Comparison of ENCODE assay signal across 25 mouse cellular contexts in genomic region chr14:48530629-48531028, GRCm38 (mm10).
DNase-seq lines count a peak whose midpoint lies in the region; ATAC-seq and TF ChIP-seq lines count a peak whose summit lies in the region.
"Had no signal": no experiment of that assay in that cellular context is flagged by ENCODE, and none has a peak within 500 bp of the region (broad histone marks: within the 10 kb centered on the region; RNA-seq: fewer than 3 reads in every experiment).

No protein-coding gene starts in this region.

- no peak overlapping the region for H3K4me2 ChIP-seq in forebrain, embryonic 11.5 days (ENCODE audit: low read depth, low read length, severe bottlenecking)
- no peak overlapping the region for H3K4me2 ChIP-seq in forebrain, embryonic 13.5 days
- H3K4me2 ChIP-seq in kidney, embryonic 15.5 days, result no peak overlapping the region
- H3K4me2 ChIP-seq in kidney, postnatal 0 days (ENCODE audit: low read length), result no peak overlapping the region
- H3K4me2 ChIP-seq: embryonic facial prominence, embryonic 12.5 days; forebrain, embryonic 12.5 days; forebrain, embryonic 15.5 days had no signal

- WGBS in forebrain, embryonic 11.5 days, result 76% methylated on average over 10 of the region's 10 CpGs
- WGBS in forebrain, embryonic 13.5 days, result 81% methylated on average over 10 of the region's 10 CpGs
- WGBS in kidney, embryonic 15.5 days, result 23% methylated on average over 10 of the region's 10 CpGs
- WGBS in kidney, adult 2 months, result 23% methylated on average over 10 of the region's 10 CpGs
- 18% methylated on average over 10 of the region's 10 CpGs for WGBS in kidney, postnatal 0 days

- no peaks in the 10 kb centered on the region for H3K4me1 ChIP-seq in forebrain, embryonic 11.5 days (replicated peaks; ENCODE audit: control insufficient read depth, insufficient read depth, low read length)
- H3K4me1 ChIP-seq in forebrain, embryonic 13.5 days, result no peaks in the 10 kb centered on the region
- H3K4me1 ChIP-seq in kidney, embryonic 15.5 days, result no peaks in the 10 kb centered on the region
- no peaks in the 10 kb centered on the region for H3K4me1 ChIP-seq in kidney, adult 2 months (ENCODE audit: control insufficient read depth, insufficient read depth, low read length)
- no peaks in the 10 kb centered on the region for H3K4me1 ChIP-seq in kidney, postnatal 0 days (replicated peaks; ENCODE audit: insufficient read depth, low read length)
- H3K4me1 ChIP-seq: embryonic facial prominence, embryonic 10.5 days; embryonic facial prominence, embryonic 12.5 days; forebrain, embryonic 12.5 days; forebrain, embryonic 15.5 days had no signal

- no peaks in the 10 kb centered on the region for H3K36me3 ChIP-seq in forebrain, embryonic 11.5 days (ENCODE audit: control insufficient read depth, insufficient read depth, low read length)
- no peaks in the 10 kb centered on the region for H3K36me3 ChIP-seq in forebrain, embryonic 13.5 days (ENCODE audit: poor library complexity, severe bottlenecking)
- H3K36me3 ChIP-seq in kidney, embryonic 15.5 days, result no peaks in the 10 kb centered on the region
- no peaks in the 10 kb centered on the region for H3K36me3 ChIP-seq in kidney, adult 2 months (ENCODE audit: control insufficient read depth, insufficient read depth, low read length)
- no peaks in the 10 kb centered on the region for H3K36me3 ChIP-seq in kidney, postnatal 0 days (ENCODE audit: insufficient read depth, low read length)
- H3K36me3 ChIP-seq: embryonic facial prominence, embryonic 10.5 days; embryonic facial prominence, embryonic 12.5 days; forebrain, embryonic 12.5 days; forebrain, embryonic 15.5 days; G1E had no signal

- H3K27ac ChIP-seq in forebrain, embryonic 11.5 days (ENCODE audit: low read depth, low read length), result no peak overlapping the region
- H3K27ac ChIP-seq in forebrain, embryonic 13.5 days, result no peak overlapping the region
- H3K27ac ChIP-seq in kidney, embryonic 15.5 days, result no peak overlapping the region
- H3K27ac ChIP-seq in kidney, adult 2 months (ENCODE audit: insufficient read depth, low read depth, low read length), result no peak overlapping the region
- no peak overlapping the region for H3K27ac ChIP-seq in kidney, postnatal 0 days
- H3K27ac ChIP-seq: embryonic facial prominence, embryonic 10.5 days; embryonic facial prominence, embryonic 12.5 days; forebrain, embryonic 12.5 days; forebrain, embryonic 15.5 days had no signal

- no peak overlapping the region for H3K4me3 ChIP-seq in forebrain, embryonic 11.5 days (ENCODE audit: low read depth, low read length)
- H3K4me3 ChIP-seq in forebrain, embryonic 13.5 days, result no peak overlapping the region
- no peak overlapping the region for H3K4me3 ChIP-seq in kidney, embryonic 15.5 days (replicated peaks)
- H3K4me3 ChIP-seq in kidney, adult 2 months (ENCODE audit: insufficient read depth, low read depth, low read length), result no peak overlapping the region
- no peak overlapping the region for H3K4me3 ChIP-seq in kidney, postnatal 0 days (replicated peaks; ENCODE audit: low read depth, low read length)
- H3K4me3 ChIP-seq: embryonic facial prominence, embryonic 10.5 days; embryonic facial prominence, embryonic 12.5 days; forebrain, embryonic 12.5 days; forebrain, embryonic 15.5 days had no signal

- no peak for TF ChIP-seq POLR2A in kidney, adult 2 months (IDR thresholded peaks at IDR 0.05; ENCODE audit: low read depth, low read length)

- peak; percentile 32 for DNase-seq in forebrain, embryonic 11.5 days (ENCODE audit: low spot score)
- DNase-seq in kidney, adult 2 months, result no peak
- peak; percentile 76 for DNase-seq in kidney, postnatal 0 days (ENCODE audit: low spot score)
- DNase-seq in kidney, postnatal 4 days, result no peak
- DNase-seq: adrenal gland, adult 8-10 months; adrenal gland, postnatal 14 days; adrenal gland, postnatal 36 days; B cell, adult 2 months; cerebellum, adult 11-12 months; cerebellum, adult 2 months; cerebellum, adult 9-10 months; cerebellum, postnatal 10 days; cerebellum, postnatal 25 days; forebrain, postnatal 0 days had no signal

- ATAC-seq in forebrain, embryonic 11.5 days (replicated peaks; ENCODE audit: low FRiP score), result no peak
- ATAC-seq in forebrain, embryonic 13.5 days, result no peak
- ATAC-seq in kidney, embryonic 15.5 days (replicated peaks; ENCODE audit: low FRiP score), result peak; percentile 71
- peak; percentile 82 for ATAC-seq in kidney, postnatal 0 days (replicated peaks; ENCODE audit: low FRiP score, low read depth)
- ATAC-seq: activated CD4-positive, CD25-positive, alpha-beta regulatory T cell, adult 4 months; CD4-positive, CD25-positive, alpha-beta regulatory T cell, adult 4 months; forebrain, embryonic 15.5 days; forebrain, postnatal 0 days; Patski had no signal

- no peaks in the 10 kb centered on the region for H3K9me3 ChIP-seq in forebrain, embryonic 11.5 days (ENCODE audit: control insufficient read depth, low read length)
- H3K9me3 ChIP-seq in forebrain, embryonic 13.5 days (replicated peaks), result no peaks in the 10 kb centered on the region
- H3K9me3 ChIP-seq in kidney, embryonic 15.5 days (replicated peaks), result no peaks in the 10 kb centered on the region
- H3K9me3 ChIP-seq in kidney, postnatal 0 days (replicated peaks; ENCODE audit: low read length), result no peaks in the 10 kb centered on the region
- H3K9me3 ChIP-seq: embryonic facial prominence, embryonic 10.5 days; embryonic facial prominence, embryonic 12.5 days; forebrain, embryonic 12.5 days; forebrain, embryonic 15.5 days; G1E had no signal

- no peak for TF ChIP-seq CTCF in kidney, adult 2 months (conservative IDR thresholded peaks at IDR 0.05; ENCODE audit: insufficient read depth, insufficient read length, low read depth, low read length)
- TF ChIP-seq CTCF in kidney, postnatal 0 days (IDR thresholded peaks at IDR 0.05; ENCODE audit: low read depth), result no peak

- no peak overlapping the region for H3K9ac ChIP-seq in forebrain, embryonic 11.5 days (ENCODE audit: low read length)
- no peak overlapping the region for H3K9ac ChIP-seq in forebrain, embryonic 13.5 days
- H3K9ac ChIP-seq in kidney, embryonic 15.5 days, result no peak overlapping the region
- H3K9ac ChIP-seq in kidney, postnatal 0 days (ENCODE audit: low read depth, low read length), result no peak overlapping the region
- H3K9ac ChIP-seq: embryonic facial prominence, embryonic 12.5 days; forebrain, embryonic 12.5 days; forebrain, embryonic 15.5 days; forebrain, postnatal 0 days had no signal

- H3K27me3 ChIP-seq in forebrain, embryonic 11.5 days (ENCODE audit: control insufficient read depth, insufficient read depth, low read length), result no peaks in the 10 kb centered on the region; the same call in 1 of the 2 replicates
- peaks cover 21% of the 10 kb centered on the region for H3K27me3 ChIP-seq in forebrain, embryonic 13.5 days
- peaks cover 9% of the 10 kb centered on the region; the same call in 1 of the 2 replicates for H3K27me3 ChIP-seq in kidney, embryonic 15.5 days
- H3K27me3 ChIP-seq in kidney, adult 2 months (replicated peaks; ENCODE audit: control insufficient read depth, insufficient read depth, low read length), result no peaks in the 10 kb centered on the region
- no peaks in the 10 kb centered on the region for H3K27me3 ChIP-seq in kidney, postnatal 0 days (ENCODE audit: insufficient read depth, low read length)
- H3K27me3 ChIP-seq: CH12.LX; embryonic facial prominence, embryonic 12.5 days; forebrain, embryonic 15.5 days had no signal

Comparison
In these comparisons a context has a peak if more than half of its experiments do, and no peak if none do; other contexts are left out.
1. DNase-seq: peak in forebrain, embryonic 11.5 days (single experiment) and kidney, postnatal 0 days (single experiment); none in kidney, adult 2 months (single experiment) and kidney, postnatal 4 days (0 of 2).
2. ATAC-seq: peak in kidney, embryonic 15.5 days (single experiment) and kidney, postnatal 0 days (single experiment); none in forebrain, embryonic 11.5 days (single experiment) and forebrain, embryonic 13.5 days (single experiment).